Mouse (Mus musculus): ENCODE data around the gene Qdpr. TPM values are rescaled to one million over a fixed set of nuclear protein-coding genes. Genes with fewer than 3 reads are reported as not detected.

Gene Qdpr
- polyA plus RNA-seq (2012; fragmentation: generic; extraction: Trizol), result 49.1 TPM
- long read RNA-seq, experiment 1, transcript Qdpr-201 (7 exons, 1,380 nt), result major isoform, 64 of 73 reads
- long read RNA-seq, experiment 1, partial matches to known transcripts, result 2 of 73 reads
- long read RNA-seq, experiment 1, other reads (novel, unspliced or antisense), result 6 of 73 reads
- long read RNA-seq, experiment 2, transcript Qdpr-201 (7 exons, 1,380 nt), result major isoform, 54 of 59 reads
- long read RNA-seq, experiment 2, partial matches to known transcripts, result 1 of 59 reads
- long read RNA-seq, experiment 2, other reads (novel, unspliced or antisense), result 3 of 59 reads

GRCm38 (mm10) chr5:45449831-45450716, at the start of gene Qdpr:
Gene Qdpr (minus strand): TSS chr5:45450236.
- Histone ChIP-seq H3K36me3 (ENCODE audit: control insufficient read depth, insufficient read depth) (no peaks in the 10 kb centered on the region), H3K4me3 (ENCODE audit: insufficient read depth, poor library complexity, severe bottlenecking) (peak within 1 kb of the TSS; percentile 43), H3ac (ENCODE audit: control insufficient read depth, insufficient read length, low read depth) (peak within 1 kb of the TSS; percentile 62), H3K79me2 (ENCODE audit: control insufficient read depth, insufficient read depth) (no peaks in the 10 kb centered on the region), H3K27me3 (ENCODE audit: control insufficient read depth, insufficient read depth, insufficient read length) (no peaks in the 10 kb centered on the region), H3K79me3 (ENCODE audit: low read depth) (no peaks in the 10 kb centered on the region)
- no peak for TF ChIP-seq MAX (IDR thresholded peaks at IDR 0.05)
- TF ChIP-seq CEBPB (IDR thresholded peaks at IDR 0.05; ENCODE audit: low read depth), result no peak
- TF ChIP-seq USF1 (IDR thresholded peaks at IDR 0.05; ENCODE audit: low read depth), result peak; percentile 80
- TF ChIP-seq MYOG (IDR thresholded peaks at IDR 0.05; ENCODE audit: control insufficient read depth, extremely low read depth, insufficient read length), result no peak
- no peak for TF ChIP-seq CTCF (IDR thresholded peaks at IDR 0.05; ENCODE audit: control insufficient read depth, insufficient read depth, insufficient read length)

GRCm38 (mm10) chr5:45497564-45497963, 47.5 kb upstream of the Qdpr start:
- peaks cover 55% of the 10 kb centered on the region for H3K79me2 ChIP-seq (ENCODE audit: control insufficient read depth, insufficient read depth)
- H3K36me3 ChIP-seq (ENCODE audit: control insufficient read depth, insufficient read depth), result peaks cover 53% of the 10 kb centered on the region
- no peak overlapping the region for H3ac ChIP-seq (ENCODE audit: control insufficient read depth, insufficient read length, low read depth)
- no peak for TF ChIP-seq MYOG (IDR thresholded peaks at IDR 0.05; ENCODE audit: control insufficient read depth, extremely low read depth, insufficient read length)
- TF ChIP-seq CTCF (IDR thresholded peaks at IDR 0.05; ENCODE audit: control insufficient read depth, insufficient read depth, insufficient read length), result no peak
- TF ChIP-seq FOSL1 (IDR thresholded peaks at IDR 0.05; ENCODE audit: insufficient read depth, low read length, poor library complexity, severe bottlenecking), result no peak
- TF ChIP-seq MYOD1 (IDR thresholded peaks at IDR 0.05; ENCODE audit: control insufficient read depth, insufficient read length, low read depth), result no peak
- no peak overlapping the region for H3K4me3 ChIP-seq (ENCODE audit: insufficient read depth, poor library complexity, severe bottlenecking)
- no peaks in the 10 kb centered on the region for H3K27me3 ChIP-seq (ENCODE audit: control insufficient read depth, insufficient read depth, insufficient read length)
- H3K79me3 ChIP-seq (ENCODE audit: low read depth), result peaks cover 16% of the 10 kb centered on the region

- no peak overlapping the region for H3ac ChIP-seq (ENCODE audit: control insufficient read depth, insufficient read length, low read depth)
- TF ChIP-seq CTCF (IDR thresholded peaks at IDR 0.05; ENCODE audit: control insufficient read depth, insufficient read depth, insufficient read length), result no peak
- no peak for TF ChIP-seq MYOG (IDR thresholded peaks at IDR 0.05; ENCODE audit: control insufficient read depth, extremely low read depth, insufficient read length)
- no peak for TF ChIP-seq FOSL1 (IDR thresholded peaks at IDR 0.05; ENCODE audit: insufficient read depth, low read length, poor library complexity, severe bottlenecking)
- H3K79me3 ChIP-seq (ENCODE audit: low read depth), result peaks cover 16% of the 10 kb centered on the region
- H3K36me3 ChIP-seq (ENCODE audit: control insufficient read depth, insufficient read depth), result peaks cover 48% of the 10 kb centered on the region
- H3K27me3 ChIP-seq (ENCODE audit: control insufficient read depth, insufficient read depth, insufficient read length), result no peaks in the 10 kb centered on the region
- H3K79me2 ChIP-seq (ENCODE audit: control insufficient read depth, insufficient read depth), result peaks cover 55% of the 10 kb centered on the region
- no peak overlapping the region for H3K4me3 ChIP-seq (ENCODE audit: insufficient read depth, poor library complexity, severe bottlenecking)
Observed at GRCm38 (mm10) chr5:45496930-45497550, 47.0 kb upstream of the Qdpr start.

- Histone ChIP-seq H3K79me3 (ENCODE audit: low read depth) (peaks cover 16% of the 10 kb centered on the region), H3K36me3 (ENCODE audit: control insufficient read depth, insufficient read depth) (peaks cover 42% of the 10 kb centered on the region), H3K79me2 (ENCODE audit: control insufficient read depth, insufficient read depth) (peaks cover 55% of the 10 kb centered on the region), H3K4me3 (ENCODE audit: insufficient read depth, poor library complexity, severe bottlenecking) (no peak overlapping the region), H3ac (ENCODE audit: control insufficient read depth, insufficient read length, low read depth) (no peak overlapping the region), H3K27me3 (ENCODE audit: control insufficient read depth, insufficient read depth, insufficient read length) (no peaks in the 10 kb centered on the region)
- TF ChIP-seq CTCF (IDR thresholded peaks at IDR 0.05; ENCODE audit: control insufficient read depth, insufficient read depth, insufficient read length), result no peak
- TF ChIP-seq MAX (IDR thresholded peaks at IDR 0.05), result no peak
- no peak for TF ChIP-seq CEBPB (IDR thresholded peaks at IDR 0.05; ENCODE audit: low read depth)
- no peak for TF ChIP-seq FOSL1 (IDR thresholded peaks at IDR 0.05; ENCODE audit: insufficient read depth, low read length, poor library complexity, severe bottlenecking)
- TF ChIP-seq MYOG (IDR thresholded peaks at IDR 0.05; ENCODE audit: control insufficient read depth, extremely low read depth, insufficient read length), result no peak
- no peak for TF ChIP-seq MYOD1 (IDR thresholded peaks at IDR 0.05; ENCODE audit: control insufficient read depth, insufficient read length, low read depth)
- TF ChIP-seq USF1 (IDR thresholded peaks at IDR 0.05; ENCODE audit: low read depth), result no peak
Observed at GRCm38 (mm10) chr5:45496479-45496878, 46.4 kb upstream of the Qdpr start.

- no peak overlapping the region for H3K4me3 ChIP-seq (ENCODE audit: insufficient read depth, poor library complexity, severe bottlenecking)
- H3K36me3 ChIP-seq (ENCODE audit: control insufficient read depth, insufficient read depth), result peaks cover 42% of the 10 kb centered on the region
- no peak overlapping the region for H3ac ChIP-seq (ENCODE audit: control insufficient read depth, insufficient read length, low read depth)
Observed at GRCm38 (mm10) chr5:45496042-45496441, 46.0 kb upstream of the Qdpr start.

More at GRCm38 (mm10) chr5:45496042-45496441, 46.0 kb upstream of the Qdpr start:
- peaks cover 55% of the 10 kb centered on the region for H3K79me2 ChIP-seq (ENCODE audit: control insufficient read depth, insufficient read depth)
- H3K79me3 ChIP-seq (ENCODE audit: low read depth), result peaks cover 16% of the 10 kb centered on the region
- TF ChIP-seq MYOD1 (IDR thresholded peaks at IDR 0.05; ENCODE audit: control insufficient read depth, insufficient read length, low read depth), result no peak
- TF ChIP-seq MAX (IDR thresholded peaks at IDR 0.05), result no peak
- TF ChIP-seq MYOG (IDR thresholded peaks at IDR 0.05; ENCODE audit: control insufficient read depth, extremely low read depth, insufficient read length), result no peak
- TF ChIP-seq CTCF (IDR thresholded peaks at IDR 0.05; ENCODE audit: control insufficient read depth, insufficient read depth, insufficient read length), result no peak
- no peak for TF ChIP-seq FOSL1 (IDR thresholded peaks at IDR 0.05; ENCODE audit: insufficient read depth, low read length, poor library complexity, severe bottlenecking)
- no peak for TF ChIP-seq USF1 (IDR thresholded peaks at IDR 0.05; ENCODE audit: low read depth)
- TF ChIP-seq CEBPB (IDR thresholded peaks at IDR 0.05; ENCODE audit: low read depth), result no peak
- H3K27me3 ChIP-seq (ENCODE audit: control insufficient read depth, insufficient read depth, insufficient read length), result no peaks in the 10 kb centered on the region
